Mouse (Mus musculus): ENCODE measurements around the gene Osbpl10.

Gene Osbpl10

GRCm38 (mm10) chr9:115034271-115034670, 55.9 kb downstream of the Osbpl10 start:
- no peak for DNase-seq (ENCODE audit: low spot score)

DNA sequence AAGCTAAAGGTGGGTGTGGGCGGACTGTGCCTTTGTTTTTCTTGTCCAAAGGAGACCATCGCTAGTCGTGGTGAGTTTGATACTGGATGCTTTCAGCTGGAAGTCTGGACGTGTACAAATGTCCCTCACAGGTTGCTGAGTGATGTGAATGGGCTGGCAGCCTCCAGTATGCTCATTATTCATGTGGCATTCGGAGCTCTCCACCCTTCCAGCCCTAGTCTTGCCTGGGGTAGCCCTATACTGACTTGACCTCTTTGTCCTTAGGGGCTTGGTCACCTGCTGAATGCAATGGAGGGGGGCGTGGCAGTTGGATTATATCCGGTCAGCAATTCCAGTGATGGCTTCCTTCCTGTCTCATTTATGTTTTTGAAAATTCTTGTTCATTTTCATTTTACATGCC, 56.4 kb downstream of the Osbpl10 start:
- no peak for DNase-seq (ENCODE audit: low spot score)

- DNase-seq (ENCODE audit: low spot score) = no peak
Measured at GRCm38 (mm10) chr9:115038215-115038614, 59.8 kb downstream of the Osbpl10 start.

- no peak for DNase-seq (ENCODE audit: low spot score)
Measured at GRCm38 (mm10) chr9:115038686-115039085, 60.3 kb downstream of the Osbpl10 start.

DNA sequence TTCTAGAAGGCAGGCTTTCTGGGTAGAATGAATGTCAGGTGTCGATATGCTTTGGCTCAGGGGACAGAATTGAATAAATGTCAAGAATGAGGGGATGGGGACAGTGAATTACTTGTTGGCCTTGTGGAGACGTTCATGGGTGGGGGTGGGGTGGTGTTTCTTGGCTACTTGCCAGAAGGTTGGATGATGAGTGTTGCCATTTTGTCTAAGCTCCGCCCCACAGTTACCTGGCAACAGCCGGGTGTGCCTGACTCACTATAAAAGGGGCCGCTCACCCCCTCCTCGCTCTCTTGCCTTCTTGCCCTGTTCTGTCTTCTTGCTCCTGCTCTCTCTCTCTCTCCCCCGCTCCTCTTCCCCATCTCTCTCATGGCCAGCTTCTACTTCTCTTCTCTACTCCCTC, 60.9 kb downstream of the Osbpl10 start:
- no peak for DNase-seq (ENCODE audit: low spot score)

- DNase-seq (ENCODE audit: low spot score) = no peak
Measured at GRCm38 (mm10) chr9:115042571-115042970, 64.2 kb downstream of the Osbpl10 start.

DNA sequence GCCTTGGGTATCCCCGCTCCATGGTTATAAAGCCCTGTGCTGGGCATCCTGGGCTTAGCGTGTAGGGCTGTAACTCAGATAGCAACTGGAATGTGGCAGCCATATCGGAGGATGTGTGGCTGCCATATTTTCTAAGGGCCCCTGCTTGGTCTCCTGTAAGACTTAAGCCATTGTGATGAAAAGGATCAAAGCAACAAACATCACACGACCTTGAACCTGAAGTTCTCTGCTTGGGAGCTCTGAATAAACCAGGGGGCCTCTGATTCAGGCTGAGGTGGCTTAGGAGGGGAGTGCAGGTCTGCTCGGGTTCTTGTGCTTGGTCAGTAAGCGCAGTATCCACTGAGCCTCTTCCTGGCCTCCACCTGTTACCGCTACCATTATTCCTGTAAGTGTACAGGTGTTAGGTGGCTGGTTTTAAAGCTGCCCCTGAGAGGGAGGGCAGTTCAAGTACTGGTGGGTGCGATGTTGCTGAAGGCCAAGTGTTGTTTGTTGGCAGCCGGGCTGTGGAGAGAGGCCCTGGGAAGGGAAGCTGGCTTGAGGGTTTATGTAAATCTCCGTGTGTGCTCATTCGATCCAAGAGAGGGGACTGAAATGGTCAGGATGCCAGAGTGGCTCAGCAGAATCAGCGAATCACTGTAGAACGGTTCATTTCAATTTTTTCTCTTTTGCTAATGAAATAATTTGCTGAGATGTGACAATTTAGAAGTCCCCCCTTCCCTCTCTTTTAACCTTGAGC, 64.8 kb downstream of the Osbpl10 start:
- no peak for DNase-seq (ENCODE audit: low spot score)

- DNase-seq (ENCODE audit: low spot score) = no peak
Measured at GRCm38 (mm10) chr9:115043881-115044770, 65.8 kb downstream of the Osbpl10 start.

DNA sequence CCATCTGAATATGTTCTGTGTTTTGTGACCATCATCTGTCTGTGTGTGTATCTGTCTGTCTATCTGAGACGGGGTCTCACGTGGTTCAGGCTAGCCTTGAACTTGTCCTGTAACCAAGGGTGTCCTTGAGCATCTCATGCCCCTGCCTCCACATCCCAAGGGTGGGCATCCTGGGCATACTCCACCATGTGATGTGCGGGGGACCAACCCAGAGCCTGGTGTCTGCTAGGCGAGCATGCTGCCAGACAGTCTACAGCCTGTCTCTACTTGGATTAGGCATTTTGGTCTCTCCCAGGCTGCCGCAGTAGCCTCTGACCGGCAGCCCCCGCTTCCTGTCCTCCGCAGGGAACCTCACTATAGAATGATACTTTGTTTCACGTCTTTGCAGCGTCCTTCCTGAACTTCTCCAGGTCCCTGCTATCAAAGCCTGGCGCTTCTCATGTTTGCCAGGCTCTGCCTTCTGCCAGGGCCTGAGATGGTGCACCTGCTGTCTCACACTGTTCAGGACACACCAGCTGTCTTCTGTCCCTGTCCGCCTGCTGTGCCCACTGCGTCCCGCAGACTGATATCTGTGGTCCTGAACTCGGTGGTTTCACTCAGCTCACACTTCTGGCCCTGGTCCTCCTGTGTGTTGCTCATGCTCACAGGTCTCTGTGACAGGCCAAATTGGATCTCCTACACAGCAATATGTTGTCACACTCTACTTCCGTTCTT, 66.9 kb downstream of the Osbpl10 start:
- no peak for DNase-seq (ENCODE audit: low spot score)

- DNase-seq (ENCODE audit: low spot score) = no peak
Measured at GRCm38 (mm10) chr9:115046701-115047100, 68.3 kb downstream of the Osbpl10 start.

GRCm38 (mm10) chr9:115048340-115048739, 70.0 kb downstream of the Osbpl10 start:
- no peak for DNase-seq (ENCODE audit: low spot score)

GRCm38 (mm10) chr9:115048861-115049260, 70.5 kb downstream of the Osbpl10 start:
- DNase-seq (ENCODE audit: low spot score) = no peak

- DNase-seq (ENCODE audit: low spot score) = no peak
Measured at GRCm38 (mm10) chr9:115049981-115050720, 71.8 kb downstream of the Osbpl10 start.

GRCm38 (mm10) chr9:115051976-115052375, 73.6 kb downstream of the Osbpl10 start:
- DNase-seq (ENCODE audit: low spot score) = no peak

- no peak for DNase-seq (ENCODE audit: low spot score)
Measured at GRCm38 (mm10) chr9:115053779-115054178, 75.4 kb downstream of the Osbpl10 start.

GRCm38 (mm10) chr9:115055041-115055830, 76.9 kb downstream of the Osbpl10 start:
- DNase-seq (ENCODE audit: low spot score) = no peak

GRCm38 (mm10) chr9:115058806-115059205, 80.4 kb downstream of the Osbpl10 start:
- DNase-seq (ENCODE audit: low spot score) = no peak

DNA sequence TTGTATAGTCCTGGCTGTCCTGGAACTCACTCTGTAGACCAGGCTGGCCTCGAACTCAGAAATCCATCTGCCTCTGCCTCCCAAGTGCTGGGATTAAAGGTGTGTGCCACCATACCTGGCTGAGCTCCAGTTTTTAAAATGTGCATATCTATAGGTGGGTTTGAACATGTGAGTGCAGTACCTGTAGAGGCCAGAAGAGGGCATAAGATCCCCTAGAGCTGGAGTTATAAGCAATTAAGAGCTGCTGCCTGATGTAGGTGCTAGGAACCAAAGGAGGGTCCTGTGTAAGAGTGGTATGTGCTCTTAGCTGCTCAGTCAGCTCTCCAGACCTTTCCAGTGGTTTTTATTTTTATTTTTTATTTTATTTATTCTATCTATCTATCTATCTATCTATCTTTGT, 86.5 kb downstream of the Osbpl10 start:
- DNase-seq (ENCODE audit: low spot score) = no peak

DNA sequence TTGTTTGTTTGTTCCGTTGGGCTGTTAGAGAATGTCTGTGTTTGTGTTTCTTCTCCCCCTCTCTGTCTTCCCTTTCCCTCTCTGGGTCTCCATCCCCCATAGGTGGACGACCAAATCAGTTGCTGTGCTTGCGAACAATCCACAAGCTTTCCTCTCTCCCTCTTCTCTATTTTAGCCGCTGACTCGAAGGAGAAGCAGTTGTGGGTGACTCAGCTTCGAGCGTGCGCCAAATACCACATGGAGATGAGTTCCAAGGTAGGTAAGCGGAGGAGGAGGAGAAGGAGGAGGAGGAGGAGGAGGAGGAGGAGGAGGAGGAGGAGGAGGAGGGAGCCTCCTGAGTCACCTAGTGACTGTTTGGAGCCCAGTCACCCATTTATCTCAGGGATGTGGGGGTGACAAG, 88.7 kb downstream of the Osbpl10 start:
- DNase-seq (ENCODE audit: low spot score) = no peak

GRCm38 (mm10) chr9:115075191-115075590, 96.8 kb downstream of the Osbpl10 start:
- DNase-seq (ENCODE audit: low spot score) = no peak

Measured in layer of hippocampus, adult 11-12 months (tissue).